Mouse (Mus musculus) neural tube, embryonic 12.5 days (tissue): ENCODE measurements around the gene Ferd3l. TPM values are rescaled to one million over a fixed set of nuclear protein-coding genes. Genes with fewer than 3 reads are reported as not detected.

Experiments
- ATAC-seq: fragments of 200-750 bp; cut with Nextera tagmentation; 2 replicates; pipeline ENCODE4 v1.8.0; 2017; ENCODE audit warnings: low read depth, mild to moderate bottlenecking, moderate TSS enrichment, moderate library complexity; ENCODE audit not compliant: low FRiP score
- H3K27ac ChIP-seq: fragments of 300-500 bp; sonication (generic); 2 replicates; pipeline ENCODE4 v1.5.1; 2016
- H3K27me3 ChIP-seq: fragments of 300-500 bp; sonication (generic); replicated peaks from 2 replicates; pipeline ENCODE4 v1.6.1; 2016; ENCODE audit warnings: mild to moderate bottlenecking
- H3K36me3 ChIP-seq: fragments of 300-500 bp; sonication (generic); 2 replicates; pipeline ENCODE4 v1.6.1; 2016; ENCODE audit warnings: mild to moderate bottlenecking
- H3K4me1 ChIP-seq: fragments of 300-500 bp; sonication (generic); 2 replicates; pipeline ENCODE4 v1.6.1; 2016
- H3K4me2 ChIP-seq: fragments of 300-500 bp; sonication (generic); replicated peaks from 2 replicates; pipeline ENCODE4 v1.6.1; 2016; ENCODE audit warnings: mild to moderate bottlenecking
- H3K4me3 ChIP-seq: fragments of 300-500 bp; sonication (generic); 2 replicates; pipeline ENCODE4 v1.5.1; 2016
- H3K9ac ChIP-seq: fragments of 300-500 bp; sonication (generic); 2 replicates; pipeline ENCODE4 v1.6.1; 2016; ENCODE audit warnings: mild to moderate bottlenecking
- H3K9me3 ChIP-seq: fragments of 300-500 bp; sonication (generic); 2 replicates; pipeline ENCODE4 v1.6.1; 2016; ENCODE audit warnings: mild to moderate bottlenecking
- WGBS: fragments of 180-500 bp; shearing (Covaris S2); methylation state at CpG from one replicate; pipeline ENCODE4 v1.1.7; 2016; 5-methylcytosine and 5-hydroxymethylcytosine counted together
- polyA plus RNA-seq: library from polyadenylated mRNA; unstranded; fragments of >200 nt; fragmentation: Nextera tagmentation; extraction: Ambion mirVana; gene quantifications from 2 replicates; pipeline ENCODE4 v1.2.1, GENCODE M21; 2016

Ferd3l gene
- polyA plus RNA-seq: 1.0 and 2.2 TPM in 2 replicates

DNA sequence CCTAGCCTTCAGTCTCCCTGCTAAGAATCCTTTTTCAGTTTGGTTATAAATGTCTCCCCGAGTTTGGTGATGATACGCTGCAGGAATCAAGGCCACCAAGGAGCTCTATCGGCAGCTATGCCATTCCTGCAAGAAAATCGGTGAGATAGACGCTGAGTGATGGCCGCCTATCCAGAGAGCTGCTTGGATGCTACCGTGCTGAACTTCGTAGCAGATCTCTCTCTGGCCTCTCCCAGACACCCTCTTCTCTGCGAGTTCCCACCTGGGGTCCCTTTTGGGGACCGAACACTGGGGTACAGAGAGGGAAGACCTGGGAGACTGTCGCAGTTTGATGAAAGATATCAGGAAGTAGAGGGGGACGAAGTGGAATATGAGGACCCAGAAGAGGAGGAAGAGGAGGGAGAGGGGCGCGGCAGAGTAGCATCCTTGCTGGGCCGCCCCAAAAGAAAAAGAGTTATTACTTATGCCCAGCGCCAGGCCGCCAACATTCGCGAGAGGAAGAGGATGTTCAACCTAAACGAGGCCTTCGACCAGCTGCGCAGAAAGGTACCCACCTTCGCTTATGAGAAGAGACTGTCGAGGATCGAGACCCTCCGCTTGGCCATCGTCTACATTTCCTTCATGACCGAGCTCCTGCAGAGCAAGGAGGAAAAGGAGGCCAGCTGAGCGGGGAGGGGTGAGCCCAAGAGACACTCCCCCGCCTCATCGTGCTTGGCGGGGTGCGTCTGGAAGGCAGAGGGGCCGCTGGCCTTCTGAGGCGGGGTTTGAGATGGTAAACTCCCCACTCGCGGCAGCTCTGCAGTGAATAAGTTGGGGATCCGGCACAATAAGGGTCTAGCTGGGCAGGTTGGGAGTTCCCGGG lies at the start of gene Ferd3l:
Gene Ferd3l (plus strand): TSS at position 95 of the 862 bp plus-strand sequence.
- Histone ChIP-seq H3K4me1 (peaks cover 15% of the 10 kb centered on the region; the same call in 1 of the 2 replicates), H3K4me3 (peak within 1 kb of the TSS; percentile 25), H3K9ac (no peak within 1 kb of the TSS), H3K9me3 (no peaks in the 10 kb centered on the region), H3K36me3 (no peaks in the 10 kb centered on the region), H3K27me3 (peaks cover 33% of the 10 kb centered on the region), H3K27ac (no peak within 1 kb of the TSS), H3K4me2 (peak within 1 kb of the TSS; percentile 59)
- peak; percentile 64; the same call in 1 of the 2 replicates for ATAC-seq
- WGBS: under 1% methylated on average over 39 of the region's 39 CpGs

DNA sequence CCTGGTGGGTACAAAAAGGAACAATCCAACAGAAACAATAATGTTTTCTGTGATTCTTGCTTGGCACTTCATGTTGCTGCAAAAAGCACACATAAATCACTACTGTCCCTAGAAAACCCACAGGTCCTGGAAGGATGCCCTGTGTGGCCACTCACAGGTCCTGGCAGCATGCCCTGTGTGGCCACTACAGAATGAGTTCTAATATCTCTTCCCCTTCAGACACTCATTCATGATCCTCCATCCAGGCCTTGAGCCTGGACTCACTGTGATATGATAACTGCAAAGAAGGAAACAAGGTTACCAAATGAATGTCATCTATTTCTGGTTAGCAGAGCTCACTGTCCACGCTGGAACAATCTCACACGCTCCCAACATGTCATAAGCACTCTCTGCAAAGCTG lies 34.3 kb upstream of the Ferd3l start:
- H3K9me3 ChIP-seq: no peaks in the 10 kb centered on the region
- H3K27me3 ChIP-seq: no peaks in the 10 kb centered on the region
- no peak overlapping the region for H3K4me2 ChIP-seq
- ATAC-seq: no peak
- H3K4me3 ChIP-seq: no peak overlapping the region
- no peaks in the 10 kb centered on the region for H3K36me3 ChIP-seq
- no peak overlapping the region for H3K9ac ChIP-seq
- no peak overlapping the region for H3K27ac ChIP-seq
- WGBS: 77% methylated on average over 2 of the region's 2 CpGs
- H3K4me1 ChIP-seq: no peaks in the 10 kb centered on the region

DNA sequence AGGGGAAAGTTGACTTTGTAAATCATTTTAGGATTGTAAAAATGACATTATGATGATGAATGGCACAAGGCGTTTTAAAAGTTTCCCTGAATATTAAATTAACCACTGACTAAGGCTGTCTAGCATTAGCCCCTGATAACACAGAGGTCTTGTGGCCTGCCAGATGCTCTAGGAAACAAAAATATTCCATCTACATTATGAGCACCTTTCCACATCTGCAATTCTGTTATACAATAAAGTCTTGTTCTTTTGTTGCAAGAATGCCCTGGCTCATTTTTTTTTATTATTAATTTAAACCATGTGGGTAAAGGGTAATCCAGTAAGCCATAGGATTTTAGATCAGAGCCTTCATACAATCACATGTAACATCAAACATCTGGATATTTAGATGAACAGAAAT lies 33.6 kb upstream of the Ferd3l start:
- Histone ChIP-seq H3K9me3 (no peaks in the 10 kb centered on the region), H3K4me3 (no peak overlapping the region), H3K4me1 (no peaks in the 10 kb centered on the region), H3K36me3 (no peaks in the 10 kb centered on the region), H3K4me2 (no peak overlapping the region), H3K9ac (no peak overlapping the region), H3K27me3 (no peaks in the 10 kb centered on the region), H3K27ac (no peak overlapping the region)
- WGBS: 72% methylated on average over 1 of the region's 1 CpGs
- ATAC-seq: no peak

DNA sequence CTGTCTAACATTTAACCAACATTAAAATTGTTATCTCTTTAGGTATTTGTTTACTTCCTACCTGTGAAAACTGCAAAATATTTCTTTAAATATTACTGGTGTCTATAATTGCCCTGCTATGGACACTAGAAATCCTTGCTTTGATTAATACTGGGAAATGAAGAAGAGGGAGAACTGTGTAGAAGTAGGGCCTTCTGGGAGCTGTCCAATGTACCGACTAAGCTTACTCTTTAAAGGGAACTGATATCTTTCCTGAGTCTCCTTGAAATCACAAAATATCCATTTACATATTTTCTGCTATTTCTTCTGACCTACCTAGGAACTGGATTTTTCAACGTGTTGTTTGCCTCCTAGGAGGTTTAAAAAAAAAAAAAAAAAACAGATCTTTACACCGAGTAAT lies 1.5 kb upstream of the Ferd3l start:
- 8% methylated on average over 3 of the region's 3 CpGs for WGBS
- Histone ChIP-seq H3K27ac (no peak overlapping the region), H3K9me3 (no peaks in the 10 kb centered on the region), H3K9ac (no peak overlapping the region), H3K4me3 (no peak overlapping the region), H3K4me1 (peaks cover 15% of the 10 kb centered on the region; the same call in 1 of the 2 replicates), H3K27me3 (peaks cover 33% of the 10 kb centered on the region), H3K36me3 (no peaks in the 10 kb centered on the region), H3K4me2 (no peak overlapping the region)
- ATAC-seq: no peak

DNA sequence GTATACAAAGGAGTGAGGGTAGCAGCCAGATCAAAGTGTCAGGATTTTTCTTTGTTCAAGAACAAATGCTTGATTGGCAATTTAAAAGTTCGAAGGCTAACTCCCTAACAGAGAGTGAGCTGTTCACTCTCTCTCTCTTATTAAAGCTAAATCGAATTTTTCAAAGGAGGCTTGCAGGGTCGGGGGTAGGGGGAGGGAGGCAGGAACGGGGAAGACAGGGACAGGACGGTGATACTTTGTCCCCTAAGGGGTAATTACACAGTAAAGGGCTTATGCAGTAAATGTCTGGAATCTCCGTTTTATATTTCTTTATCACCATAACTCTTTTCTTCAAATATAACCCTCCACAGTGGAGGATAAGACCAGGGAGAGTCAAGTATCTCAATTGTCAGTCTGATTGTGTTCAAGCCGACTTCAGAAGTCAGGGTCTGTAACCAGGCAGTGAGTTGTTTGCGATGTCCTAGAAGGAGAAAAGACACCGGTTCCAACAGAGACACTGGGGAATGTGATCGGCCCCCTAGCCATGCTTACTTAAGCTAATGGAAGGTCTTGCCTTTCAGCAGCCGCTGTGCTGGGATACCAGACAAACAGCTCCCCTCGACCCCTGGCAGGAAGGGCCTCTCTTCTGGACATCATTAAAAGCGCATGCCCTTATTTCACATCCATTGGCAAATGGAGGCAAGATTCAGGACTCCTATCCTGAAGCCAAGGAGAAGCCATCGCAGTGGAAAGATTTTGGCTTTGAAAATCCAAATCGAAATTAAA lies 709 bp upstream of the Ferd3l start:
- no peak overlapping the region for H3K4me3 ChIP-seq
- peaks cover 15% of the 10 kb centered on the region; the same call in 1 of the 2 replicates for H3K4me1 ChIP-seq
- no peak overlapping the region for H3K9ac ChIP-seq
- H3K27ac ChIP-seq: no peak overlapping the region
- ATAC-seq: no peak
- WGBS: under 1% methylated on average over 15 of the region's 15 CpGs
- no peaks in the 10 kb centered on the region for H3K36me3 ChIP-seq
- no peaks in the 10 kb centered on the region for H3K9me3 ChIP-seq
- H3K4me2 ChIP-seq: peak overlapping the region; percentile 59
- H3K27me3 ChIP-seq: peaks cover 33% of the 10 kb centered on the region

DNA sequence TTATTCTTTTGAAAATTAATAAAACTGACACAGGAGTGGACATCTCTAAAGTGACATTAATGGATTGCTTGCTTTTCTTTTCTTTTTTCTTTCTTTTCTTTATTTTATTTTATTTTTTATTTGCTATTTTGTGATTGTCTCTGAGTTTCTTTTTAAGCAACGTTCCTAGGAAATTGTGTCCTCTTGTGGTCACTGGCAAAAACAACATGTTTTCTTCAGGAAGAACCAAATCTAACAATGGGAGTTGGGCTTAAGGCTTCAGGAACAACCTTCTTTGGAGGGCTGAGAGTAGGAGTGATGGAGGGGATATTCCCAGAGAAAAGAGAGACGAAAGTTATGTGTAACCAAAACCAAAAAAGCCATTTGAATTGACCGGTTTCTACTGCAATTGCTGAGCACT lies 24.6 kb downstream of the Ferd3l start:
- peaks cover 39% of the 10 kb centered on the region for H3K27me3 ChIP-seq
- no peak for ATAC-seq

DNA sequence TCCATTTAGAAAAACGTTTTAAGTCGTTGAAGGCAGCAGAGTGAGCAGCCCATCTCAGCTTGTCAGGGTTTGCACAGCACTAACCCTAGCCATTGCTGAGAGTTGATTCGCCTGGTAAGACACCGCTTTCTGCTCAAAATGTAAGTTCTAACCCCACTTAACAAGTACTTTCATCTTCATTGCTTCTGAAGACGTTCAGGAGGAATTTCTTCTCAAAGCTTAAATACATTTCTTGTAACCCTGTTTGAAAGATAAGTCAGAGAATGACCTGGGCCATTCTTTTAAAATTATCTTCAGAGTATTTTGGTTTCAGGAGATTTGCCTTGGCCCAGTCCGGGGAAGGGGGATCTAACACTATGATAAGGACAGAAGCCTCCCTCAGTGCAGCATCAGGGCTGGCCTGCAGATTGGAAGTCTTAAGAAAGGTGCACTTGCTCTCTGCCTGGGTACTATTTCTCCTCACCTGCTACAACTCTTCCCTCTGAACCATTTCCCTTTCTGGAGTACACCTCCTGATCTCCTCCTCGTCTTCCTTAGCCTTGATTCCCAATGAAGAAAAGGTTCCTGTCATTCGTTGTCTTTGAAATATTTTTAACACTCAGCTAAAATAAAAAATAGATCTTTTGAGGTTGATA lies 26.8 kb downstream of the Ferd3l start:
- Histone ChIP-seq H3K27me3 (peaks cover 58% of the 10 kb centered on the region), H3K4me2 (no peak overlapping the region), H3K9me3 (no peaks in the 10 kb centered on the region), H3K9ac (no peak overlapping the region), H3K36me3 (no peaks in the 10 kb centered on the region), H3K27ac (no peak overlapping the region), H3K4me3 (no peak overlapping the region), H3K4me1 (peaks cover 25% of the 10 kb centered on the region)
- ATAC-seq: no peak
- WGBS: 9% methylated on average over 8 of the region's 8 CpGs

More for the DNA sequence above, 24.6 kb downstream of the Ferd3l start:
- Histone ChIP-seq H3K4me1 (peaks cover 16% of the 10 kb centered on the region), H3K9me3 (no peaks in the 10 kb centered on the region), H3K9ac (no peak overlapping the region), H3K4me3 (no peak overlapping the region), H3K4me2 (no peak overlapping the region), H3K36me3 (no peaks in the 10 kb centered on the region), H3K27ac (no peak overlapping the region)
- WGBS: 4% methylated on average over 3 of the region's 3 CpGs

DNA sequence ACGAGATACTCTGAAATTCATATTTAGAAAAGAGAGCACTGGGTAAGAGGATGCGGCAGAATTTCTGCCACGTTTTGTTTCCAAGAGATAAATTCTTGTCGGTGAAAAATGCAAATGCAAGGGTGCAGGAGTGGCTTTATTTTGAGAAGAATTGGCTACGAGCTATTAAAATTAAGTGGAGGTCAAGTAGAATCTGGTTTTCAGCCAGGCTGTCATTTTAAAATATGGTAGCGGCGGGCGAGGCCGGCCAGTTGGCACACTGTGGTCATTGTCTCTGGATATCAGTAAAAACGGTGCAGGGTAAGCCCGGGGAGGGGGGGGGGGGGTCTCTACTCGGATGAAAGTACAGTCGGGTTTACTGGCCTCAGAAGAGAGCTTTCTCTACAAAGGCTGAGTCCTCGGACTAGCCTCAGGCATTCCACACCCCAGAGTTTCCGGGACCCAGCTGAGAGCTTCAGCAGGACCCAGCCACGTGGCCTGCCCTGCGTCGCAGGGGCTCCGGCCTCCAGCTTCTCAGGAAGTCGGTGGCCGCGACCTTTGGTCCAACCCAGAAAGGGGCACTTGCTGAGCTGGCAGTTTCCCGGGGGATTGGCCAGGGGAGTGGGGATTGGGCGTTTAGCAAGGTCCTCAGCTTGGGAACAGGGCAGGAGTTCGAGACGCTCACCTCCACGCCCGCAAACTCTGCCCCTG lies 27.5 kb downstream of the Ferd3l start:
- Histone ChIP-seq H3K9me3 (no peaks in the 10 kb centered on the region), H3K9ac (no peak overlapping the region), H3K4me3 (peak overlapping the region; percentile 13; the same call in 1 of the 2 replicates), H3K27ac (no peak overlapping the region), H3K27me3 (peaks cover 63% of the 10 kb centered on the region), H3K4me2 (peak overlapping the region; percentile 48), H3K4me1 (peaks cover 25% of the 10 kb centered on the region), H3K36me3 (no peaks in the 10 kb centered on the region)
- no peak for ATAC-seq
- WGBS: 1% methylated on average over 28 of the region's 28 CpGs

DNA sequence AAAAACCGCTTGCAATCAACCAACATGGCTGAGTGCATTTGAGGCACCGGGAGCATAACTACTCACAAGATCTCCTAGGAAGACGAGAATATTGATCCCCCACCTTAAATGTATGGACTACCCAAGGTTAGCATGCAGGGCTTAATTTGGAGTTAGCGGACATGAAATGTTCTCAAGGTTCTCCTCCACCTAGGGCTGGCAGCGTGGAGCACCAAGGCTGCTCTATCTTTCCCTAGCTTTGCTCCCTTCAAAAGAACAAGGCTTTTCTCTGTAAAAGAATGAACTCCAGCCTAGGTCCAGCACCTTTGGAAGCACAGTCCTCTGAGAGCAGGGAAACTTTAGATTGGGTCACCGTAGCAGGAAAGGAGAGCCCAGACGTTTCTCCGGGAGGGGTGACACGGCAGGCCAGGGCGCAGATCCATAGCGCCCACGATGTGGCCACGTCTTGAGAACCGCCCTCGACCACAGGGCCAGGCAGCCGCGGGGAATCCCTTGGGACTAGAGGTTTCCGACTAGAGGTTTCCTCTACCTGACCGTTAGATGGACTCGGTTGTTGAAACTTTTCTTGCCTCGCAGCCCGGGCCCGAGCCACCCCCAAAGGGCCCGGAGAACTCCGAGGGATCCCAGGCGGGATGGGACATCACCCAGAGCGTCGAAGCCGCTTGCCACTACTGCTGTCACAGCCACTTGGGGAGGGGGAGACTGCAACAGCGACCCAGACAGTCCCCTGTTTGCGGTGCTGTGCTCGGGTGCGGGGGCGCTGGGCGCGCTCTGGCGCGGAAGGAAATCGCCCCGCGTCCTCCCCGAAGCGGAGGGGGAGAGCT lies 28.6 kb downstream of the Ferd3l start:
- Histone ChIP-seq H3K27ac (no peak overlapping the region), H3K4me1 (peaks cover 25% of the 10 kb centered on the region), H3K27me3 (peaks cover 73% of the 10 kb centered on the region), H3K9ac (peak overlapping the region; percentile 35; the same call in 1 of the 2 replicates), H3K9me3 (no peaks in the 10 kb centered on the region), H3K36me3 (no peaks in the 10 kb centered on the region), H3K4me3 (peak overlapping the region; percentile 58), H3K4me2 (peak overlapping the region; percentile 62)
- ATAC-seq: peak; percentile 15; the same call in 1 of the 2 replicates
- WGBS: under 1% methylated on average over 39 of the region's 43 CpGs

DNA sequence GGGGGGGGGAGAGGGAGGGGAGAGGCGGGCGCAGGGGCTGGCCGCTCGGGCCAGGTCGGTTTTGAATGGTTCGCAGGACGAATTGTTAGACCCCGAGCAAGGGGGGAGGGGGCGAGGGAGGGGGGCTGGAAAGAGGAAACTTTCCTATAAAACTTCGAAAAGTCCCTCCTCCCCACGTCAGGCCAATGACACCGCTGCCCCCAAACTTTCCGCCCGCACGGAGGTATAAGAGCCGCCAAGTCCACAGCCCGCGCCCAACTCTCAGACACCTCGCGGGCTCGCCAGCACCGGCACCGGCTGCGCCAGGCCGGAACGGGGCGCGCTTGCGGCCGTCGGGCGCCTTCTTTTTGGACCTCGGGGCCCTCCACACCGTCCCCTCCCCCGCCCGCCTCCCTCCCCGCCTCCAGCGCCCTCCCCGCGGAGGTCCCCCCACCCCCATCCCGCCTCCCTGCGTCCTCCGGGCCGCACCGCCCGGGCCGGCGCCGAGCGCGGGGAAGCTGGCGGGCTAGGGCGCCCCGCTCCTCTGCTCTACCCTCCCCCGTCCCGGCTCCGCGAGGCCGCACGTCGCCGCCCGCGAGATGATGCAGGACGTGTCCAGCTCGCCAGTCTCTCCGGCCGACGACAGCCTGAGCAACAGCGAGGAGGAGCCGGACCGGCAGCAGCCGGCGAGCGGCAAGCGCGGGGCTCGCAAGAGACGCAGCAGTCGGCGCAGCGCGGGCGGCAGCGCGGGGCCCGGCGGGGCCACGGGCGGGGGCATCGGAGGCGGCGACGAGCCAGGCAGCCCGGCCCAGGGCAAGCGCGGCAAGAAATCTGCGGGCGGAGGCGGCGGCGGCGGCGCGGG lies 29.4 kb downstream of the Ferd3l start, which contains the start of gene Twist1:
Gene Twist1 (plus strand): TSS at position 272 of the 841 bp plus-strand sequence.
- Histone ChIP-seq H3K27me3 (peaks cover 82% of the 10 kb centered on the region), H3K9me3 (no peaks in the 10 kb centered on the region), H3K9ac (peak within 1 kb of the TSS; percentile 80), H3K4me3 (peak within 1 kb of the TSS; percentile 58), H3K36me3 (no peaks in the 10 kb centered on the region), H3K27ac (peak within 1 kb of the TSS; percentile 18), H3K4me2 (peak within 1 kb of the TSS; percentile 62), H3K4me1 (peaks cover 25% of the 10 kb centered on the region)
- peak; percentile 68 for ATAC-seq
- WGBS: under 1% methylated on average over 70 of the region's 105 CpGs
